Mouse (Mus musculus) embryonic fibroblast, embryonic 13.5 days (primary cell): ENCODE data around the gene Pop5. TPM values are rescaled to one million over a fixed set of nuclear protein-coding genes. Genes with fewer than 3 reads are reported as not detected.

Experiments
- H3K27ac ChIP-seq: 2 replicates; pipeline ENCODE4 v1.5.1; 2012; ENCODE audit warnings: low read length, control low read depth, inconsistent platforms; ENCODE audit not compliant: insufficient read depth
- H3K4me1 ChIP-seq: 2 replicates; pipeline ENCODE4 v1.6.1; 2011; ENCODE audit warnings: low read length; ENCODE audit not compliant: control insufficient read depth, insufficient read depth
- H3K4me3 ChIP-seq: 2 replicates; pipeline ENCODE4 v1.5.1; 2011; ENCODE audit warnings: mild to moderate bottlenecking, control low read depth, low read length; ENCODE audit not compliant: insufficient read depth
- CTCF ChIP-seq: IDR thresholded peaks from 2 replicates; pipeline ENCODE4 v1.5.1; 2011; ENCODE audit warnings: mild to moderate bottlenecking, control low read depth, low read length, moderate library complexity, borderline replicate concordance; ENCODE audit not compliant: insufficient read depth
- POLR2A ChIP-seq: IDR thresholded peaks from 2 replicates; pipeline ENCODE4 v1.6.1; 2011; ENCODE audit warnings: low read depth, mild to moderate bottlenecking, control low read depth, low read length, moderate library complexity
- polyA plus RNA-seq: library from polyadenylated mRNA; stranded (reverse); fragments of >200 nt; gene quantifications from 2 replicates; pipeline ENCODE4 v1.2.4, GENCODE M21; 2011; ENCODE audit warnings: low read depth; ENCODE audit not compliant: missing spikeins, insufficient read length

Gene Pop5
- polyA plus RNA-seq, 1 experiment: 22.8 TPM

- no peaks in the 10 kb centered on the region; the same call in 1 of the 2 replicates for H3K4me1 ChIP-seq
- no peak for TF ChIP-seq CTCF
- TF ChIP-seq POLR2A: no peak
- H3K27ac ChIP-seq: no peak overlapping the region
- H3K4me3 ChIP-seq: no peak overlapping the region
Observed at GRCm38 (mm10) chr5:115284735-115285134, 49.1 kb downstream of the Pop5 start.

- Histone ChIP-seq H3K4me1 (peaks cover 4% of the 10 kb centered on the region; the same call in 1 of the 2 replicates), H3K27ac (no peak overlapping the region), H3K4me3 (no peak overlapping the region)
- TF ChIP-seq POLR2A (no peak), CTCF (no peak)
Observed at GRCm38 (mm10) chr5:115294173-115294572, 58.5 kb downstream of the Pop5 start.

Other genes with a start within 250 kb of the Pop5 start
- 72.7 and 85.3 TPM in 2 replicates for gene Sppl3, start 224.7 kb upstream of the Pop5 start, polyA plus RNA-seq
- not detected in 2 replicates for gene Gm10401, start 137.5 kb upstream of the Pop5 start, polyA plus RNA-seq
- 23.8 and 27.9 TPM in 2 replicates for gene Acads, start 116.5 kb upstream of the Pop5 start, polyA plus RNA-seq
- 18.6 and 19.8 TPM in 2 replicates for gene Unc119b, start 100.9 kb upstream of the Pop5 start, polyA plus RNA-seq
- 182 and 220 TPM in 2 replicates for gene Mlec, start 77.7 kb upstream of the Pop5 start, polyA plus RNA-seq
- gene Cabp1, start 41.5 kb upstream of the Pop5 start, polyA plus RNA-seq: 2.2 and 3.3 TPM in 2 replicates
- gene Rnf10, start 37.1 kb downstream of the Pop5 start, polyA plus RNA-seq: 163 and 168 TPM in 2 replicates
- 15.8 and 17.5 TPM in 2 replicates for gene Coq5, start 43.8 kb downstream of the Pop5 start, polyA plus RNA-seq
- 572 and 612 TPM in 2 replicates for gene Dynll1, start 65.2 kb downstream of the Pop5 start, polyA plus RNA-seq
- gene Srsf9, start 91.3 kb downstream of the Pop5 start, polyA plus RNA-seq: 90.7 and 96.9 TPM in 2 replicates
- gene Gatc, start 105.3 kb downstream of the Pop5 start, polyA plus RNA-seq: 13.6 and 18.7 TPM in 2 replicates
- 20.4 and 20.5 TPM in 2 replicates for gene Triap1, start 105.4 kb downstream of the Pop5 start, polyA plus RNA-seq
- gene Cox6a1, start 113.1 kb downstream of the Pop5 start, polyA plus RNA-seq: 280 and 336 TPM in 2 replicates
- gene Msi1, start 193.8 kb downstream of the Pop5 start, polyA plus RNA-seq: 4.8 and 9.1 TPM in 2 replicates
- gene Pla2g1b, start 230.4 kb downstream of the Pop5 start, polyA plus RNA-seq: not detected in 2 replicates
- gene Sirt4, start 248.9 kb downstream of the Pop5 start, polyA plus RNA-seq: 12.8 and 18.5 TPM in 2 replicates